Mouse (Mus musculus): ENCODE measurements around the gene Zic2. TPM values are rescaled to one million over a fixed set of nuclear protein-coding genes. Genes with fewer than 3 reads are reported as not detected.

Zic2 gene
- polyA plus RNA-seq, 2 experiments = 0.03 TPM; not detected in 1

GRCm38 (mm10) chr14:122464351-122464762 is 10.9 kb upstream of the Zic2 start:
- no peak overlapping the region for H3K27ac ChIP-seq
- H3K9ac ChIP-seq (replicated peaks) = no peak overlapping the region
- peaks cover 79% of the 10 kb centered on the region for H3K27me3 ChIP-seq (ENCODE audit: control insufficient read depth, insufficient read depth, low read length)
- no peaks in the 10 kb centered on the region for H3K4me1 ChIP-seq (replicated peaks; ENCODE audit: control insufficient read depth in 2 of 2, insufficient read depth in 2 of 2, low read length in 1 of 2)
- under 1% methylated on average over 51 of the region's 62 CpGs for WGBS (ENCODE audit: insufficient replicate concordance)
- DNase-seq (ENCODE audit: low read depth in 3 of 3, low spot score in 3 of 3) (no peak), ATAC-seq (ENCODE audit: insufficient read depth) (0 out of 2 replicates have a peak, but pooled peaks have one; percentile 13)
- TF ChIP-seq EP300 (IDR thresholded peaks at IDR 0.05; ENCODE audit: low read depth) (no peak), CTCF (IDR thresholded peaks at IDR 0.05; ENCODE audit: low read depth) (no peak)
- no peaks in the 10 kb centered on the region for H3K36me3 ChIP-seq (replicated peaks; ENCODE audit: control insufficient read depth, insufficient read depth, low read depth)
- peak overlapping the region; percentile 8 to 46; a peak in 3 of 4 replicates for H3K4me3 ChIP-seq (ENCODE audit: insufficient read depth in 1 of 2, low read depth in 2 of 2, low read length in 2 of 2)
- peak overlapping the region; percentile 56 for H3K4me2 ChIP-seq (ENCODE audit: low read depth)
- H3K9me3 ChIP-seq (ENCODE audit: control insufficient read depth, low read length) = no peaks in the 10 kb centered on the region

GRCm38 (mm10) chr14:122464763-122465741 is 10.2 kb upstream of the Zic2 start, which contains the start of gene Zic5:
Gene Zic5 (minus strand): TSS chr14:122465677.
- peaks cover 86% of the 10 kb centered on the region for H3K27me3 ChIP-seq (ENCODE audit: control insufficient read depth, insufficient read depth, low read length)
- WGBS (ENCODE audit: insufficient replicate concordance) = 1% methylated on average over 54 of the region's 62 CpGs
- TF ChIP-seq EP300 (IDR thresholded peaks at IDR 0.05; ENCODE audit: low read depth) (no peak), CTCF (IDR thresholded peaks at IDR 0.05; ENCODE audit: low read depth) (no peak)
- peak within 1 kb of the TSS; percentile 8 to 46; a peak in 3 of 4 replicates for H3K4me3 ChIP-seq (ENCODE audit: insufficient read depth in 1 of 2, low read depth in 2 of 2, low read length in 2 of 2)
- H3K9me3 ChIP-seq (ENCODE audit: control insufficient read depth, low read length) = no peaks in the 10 kb centered on the region
- ATAC-seq (ENCODE audit: insufficient read depth) (no peak), DNase-seq (ENCODE audit: low read depth in 3 of 3, low spot score in 3 of 3) (no peak)
- no peaks in the 10 kb centered on the region for H3K4me1 ChIP-seq (replicated peaks; ENCODE audit: control insufficient read depth in 2 of 2, insufficient read depth in 2 of 2, low read length in 1 of 2)
- no peak within 1 kb of the TSS for H3K9ac ChIP-seq (replicated peaks)
- peak within 1 kb of the TSS; percentile 56 for H3K4me2 ChIP-seq (ENCODE audit: low read depth)
- H3K27ac ChIP-seq = no peak within 1 kb of the TSS
- H3K36me3 ChIP-seq (replicated peaks; ENCODE audit: control insufficient read depth, insufficient read depth, low read depth) = no peaks in the 10 kb centered on the region

GRCm38 (mm10) chr14:122465931-122466490 is 9.2 kb upstream of the Zic2 start:
- no peak overlapping the region for H3K4me3 ChIP-seq (ENCODE audit: insufficient read depth in 1 of 2, low read depth in 2 of 2, low read length in 2 of 2)
- ATAC-seq (ENCODE audit: insufficient read depth) (no peak), DNase-seq (ENCODE audit: low read depth in 3 of 3, low spot score in 3 of 3) (no peak)
- H3K36me3 ChIP-seq (replicated peaks; ENCODE audit: control insufficient read depth, insufficient read depth, low read depth) = no peaks in the 10 kb centered on the region
- no peak overlapping the region for H3K9ac ChIP-seq (replicated peaks)
- no peaks in the 10 kb centered on the region for H3K9me3 ChIP-seq (ENCODE audit: control insufficient read depth, low read length)
- H3K4me2 ChIP-seq (ENCODE audit: low read depth) = no peak overlapping the region
- WGBS (ENCODE audit: insufficient replicate concordance) = 15% methylated on average over 13 of the region's 13 CpGs
- H3K27ac ChIP-seq = no peak overlapping the region
- TF ChIP-seq CTCF (IDR thresholded peaks at IDR 0.05; ENCODE audit: low read depth) (no peak), EP300 (IDR thresholded peaks at IDR 0.05; ENCODE audit: low read depth) (no peak)
- H3K27me3 ChIP-seq (ENCODE audit: control insufficient read depth, insufficient read depth, low read length) = peaks cover 96% of the 10 kb centered on the region
- H3K4me1 ChIP-seq (replicated peaks; ENCODE audit: control insufficient read depth in 2 of 2, insufficient read depth in 2 of 2, low read length in 1 of 2) = no peaks in the 10 kb centered on the region

- no peak for TF ChIP-seq EP300 (IDR thresholded peaks at IDR 0.05; ENCODE audit: low read depth)
- no peak for TF ChIP-seq CTCF (IDR thresholded peaks at IDR 0.05; ENCODE audit: low read depth)
- Histone ChIP-seq H3K36me3 (replicated peaks; ENCODE audit: control insufficient read depth, insufficient read depth, low read depth) (no peaks in the 10 kb centered on the region), H3K9ac (replicated peaks) (no peak overlapping the region), H3K9me3 (ENCODE audit: control insufficient read depth, low read length) (no peaks in the 10 kb centered on the region), H3K4me3 (ENCODE audit: insufficient read depth in 1 of 2, low read depth in 2 of 2, low read length in 2 of 2) (no peak overlapping the region), H3K4me2 (ENCODE audit: low read depth) (no peak overlapping the region), H3K27ac (no peak overlapping the region), H3K27me3 (ENCODE audit: control insufficient read depth, insufficient read depth, low read length) (peaks cover 99% of the 10 kb centered on the region), H3K4me1 (replicated peaks; ENCODE audit: control insufficient read depth in 2 of 2, insufficient read depth in 2 of 2, low read length in 1 of 2) (no peaks in the 10 kb centered on the region)
- DNase-seq (ENCODE audit: low read depth in 3 of 3, low spot score in 3 of 3) (no peak), ATAC-seq (ENCODE audit: insufficient read depth) (no peak)
- WGBS (ENCODE audit: insufficient replicate concordance) = 40% methylated on average over 7 of the region's 7 CpGs
Observed at GRCm38 (mm10) chr14:122466756-122467362, 8.4 kb upstream of the Zic2 start.

Data from liver, embryonic 14.5 days (tissue).